Mouse (Mus musculus) CH12.LX (cell line): Measurements from ENCODE around the gene Wdr90. TPM values are rescaled to one million over a fixed set of nuclear protein-coding genes. Genes with fewer than 3 reads are reported as not detected.
A peak's percentile ranks its signal among the peaks of the same experiment; 100 is the strongest.

Experiments used
- DNase-seq: peaks from one replicate; pipeline ENCODE4 v3.0.0-alpha.2; 2013; ENCODE audit errors: extremely low read depth
- H3K27ac ChIP-seq: 2 replicates; pipeline ENCODE4 v1.5.1; 2012; ENCODE audit warnings: low read depth, mild to moderate bottlenecking, control low read depth, moderate library complexity; ENCODE audit not compliant: insufficient read depth
- H3K27me3 ChIP-seq: replicated peaks from 2 replicates; pipeline ENCODE3; 2012; ENCODE audit warnings: inconsistent platforms
- H3K36me3 ChIP-seq, 2 experiments: replicated peaks in 1 of 2; 2 replicates each; pipeline versions ENCODE3 to v1.6.1; 2012; ENCODE audit warnings: inconsistent platforms in 1 of 2, low read length in 1 of 2, mild to moderate bottlenecking in 1 of 2, mixed read lengths in 1 of 2, moderate library complexity in 1 of 2; ENCODE audit not compliant: control insufficient read depth in 1 of 2, insufficient read depth in 1 of 2
- H3K4me1 ChIP-seq, 2 experiments: 2 replicates each; pipeline ENCODE4 v1.6.1; 2012; ENCODE audit warnings: inconsistent platforms in 1 of 2, moderate library complexity in 1 of 2; ENCODE audit not compliant: insufficient read depth in 2 of 2, control insufficient read depth in 1 of 2
- H3K4me2 ChIP-seq: 2 replicates; pipeline ENCODE4 v1.6.1; 2012; ENCODE audit warnings: low read depth, mild to moderate bottlenecking, control low read depth; ENCODE audit not compliant: poor library complexity, insufficient read depth, severe bottlenecking
- H3K4me3 ChIP-seq, 3 experiments: fragments of 150-350 bp in 1 of 3; sonication (generic) in 1 of 3; replicated peaks in 1 of 3; 2 replicates each; pipeline versions ENCODE3 to v1.5.1; 2011 to 2012; ENCODE audit warnings: low read depth in 2 of 3, low read length in 2 of 3, mild to moderate bottlenecking in 2 of 3, moderate library complexity in 2 of 3, control low read depth in 1 of 3, improper control_type of control experiment in 1 of 3, inconsistent platforms in 1 of 3, mixed read lengths in 1 of 3; ENCODE audit not compliant: poor library complexity in 1 of 3
- H3K79me2 ChIP-seq: replicated peaks from 2 replicates; pipeline ENCODE4 v1.6.1; 2012; ENCODE audit warnings: mild to moderate bottlenecking, moderate library complexity; ENCODE audit not compliant: control insufficient read depth, poor library complexity, insufficient read depth, severe bottlenecking; ENCODE audit errors: extremely low read depth
- H3K9ac ChIP-seq: 2 replicates; pipeline ENCODE4 v1.6.1; 2012; ENCODE audit warnings: low read depth, mild to moderate bottlenecking, control low read depth, moderate library complexity; ENCODE audit not compliant: insufficient read depth
- H3K9me3 ChIP-seq: replicated peaks from 2 replicates; pipeline ENCODE3; 2012; ENCODE audit warnings: low read length, inconsistent platforms, mixed read lengths
- CHD2 ChIP-seq: IDR thresholded peaks from 2 replicates; pipeline ENCODE4 v1.6.1; 2011; ENCODE audit warnings: low read length, improper control_type of control experiment
- CTCF ChIP-seq, 2 experiments: IDR thresholded peaks in 1 of 2; conservative IDR thresholded peaks in 1 of 2; 2 replicates each; pipeline ENCODE4 v1.5.1; 2011 to 2012; ENCODE audit warnings: low read depth in 2 of 2, low read length in 2 of 2, improper control_type of control experiment in 1 of 2, inconsistent platforms in 1 of 2, mild to moderate bottlenecking in 1 of 2, moderate library complexity in 1 of 2
- GABPA ChIP-seq: IDR thresholded peaks from 2 replicates; pipeline ENCODE4 v1.6.1; 2012; ENCODE audit warnings: low read depth, low read length, improper control_type of control experiment, inconsistent platforms; ENCODE audit not compliant: insufficient replicate concordance
- HCFC1 ChIP-seq: IDR thresholded peaks from 2 replicates; pipeline ENCODE4 v1.6.1; 2012; ENCODE audit warnings: low read depth, mild to moderate bottlenecking, inconsistent platforms, low read length, improper control_type of control experiment
- JUND ChIP-seq: conservative IDR thresholded peaks from 2 replicates; pipeline ENCODE4 v1.6.1; 2011; ENCODE audit warnings: low read depth, low read length, improper control_type of control experiment
- MAX ChIP-seq: IDR thresholded peaks from 2 replicates; pipeline ENCODE4 v1.6.1; 2011; ENCODE audit warnings: low read length, improper control_type of control experiment
- MAZ ChIP-seq: IDR thresholded peaks from 2 replicates; pipeline ENCODE4 v1.6.1; 2012; ENCODE audit warnings: low read depth, mild to moderate bottlenecking, inconsistent platforms, low read length, improper control_type of control experiment, moderate library complexity
- MEF2A ChIP-seq: IDR thresholded peaks from 2 replicates; pipeline ENCODE4 v1.6.1; 2014; ENCODE audit warnings: low read depth, mild to moderate bottlenecking, inconsistent platforms, low read length, improper control_type of control experiment, borderline replicate concordance
- MYC ChIP-seq: IDR thresholded peaks from 2 replicates; pipeline ENCODE4 v1.6.1; 2011; ENCODE audit warnings: low read depth, mild to moderate bottlenecking, improper control_type of control experiment, low read length
- NRF1 ChIP-seq: IDR thresholded peaks from 2 replicates; pipeline ENCODE4 v1.6.1; 2014; ENCODE audit warnings: low read depth, mild to moderate bottlenecking, inconsistent platforms, low read length, improper control_type of control experiment, moderate library complexity
- PAX5 ChIP-seq: IDR thresholded peaks from 2 replicates; pipeline ENCODE4 v1.6.1; 2012; ENCODE audit warnings: low read length, inconsistent platforms, mixed read lengths
- RCOR1 ChIP-seq: conservative IDR thresholded peaks from 2 replicates; pipeline ENCODE4 v1.6.1; 2012; ENCODE audit warnings: low read depth, mild to moderate bottlenecking, inconsistent platforms, low read length, improper control_type of control experiment
- TBP ChIP-seq: conservative IDR thresholded peaks from 2 replicates; pipeline ENCODE4 v1.6.1; 2011; ENCODE audit warnings: low read depth, low read length, improper control_type of control experiment
- TCF12 ChIP-seq: IDR thresholded peaks from 2 replicates; pipeline ENCODE4 v1.6.1; 2014; ENCODE audit warnings: low read depth, mild to moderate bottlenecking, inconsistent platforms, low read length, improper control_type of control experiment
- UBTF ChIP-seq: IDR thresholded peaks from 2 replicates; pipeline ENCODE4 v1.6.1; 2012; ENCODE audit warnings: low read depth, mild to moderate bottlenecking, inconsistent platforms, low read length, improper control_type of control experiment, moderate library complexity
- USF2 ChIP-seq: conservative IDR thresholded peaks from 2 replicates; pipeline ENCODE4 v1.6.1; 2011; ENCODE audit warnings: low read depth, low read length, improper control_type of control experiment
- ZC3H11A ChIP-seq: IDR thresholded peaks from 2 replicates; pipeline ENCODE4 v1.6.1; 2012; ENCODE audit warnings: low read depth, mild to moderate bottlenecking, inconsistent platforms, low read length, improper control_type of control experiment
- ZMIZ1 ChIP-seq: IDR thresholded peaks from 2 replicates; pipeline ENCODE4 v1.6.1; 2012; ENCODE audit warnings: low read depth, mild to moderate bottlenecking, inconsistent platforms, low read length, improper control_type of control experiment
- dilution Hi-C: fragments of 300-500 bp; cut with MboI; formaldehyde crosslinking; loops from 2 replicates; pipeline ENCODE4 v1.14.3; 2020; ENCODE audit warnings: low sequenced_read_pairs; ENCODE audit not compliant: extremely low pct_unique_long_range_greater_than_20kb, extremely low pct_ligation_motif_present
- in situ Hi-C: fragments of 300-500 bp; cut with MboI; formaldehyde crosslinking; loops from 3 replicates; pipeline ENCODE4 v1.14.3; 2019; ENCODE audit warnings: low sequenced_read_pairs, low pct_ligation_motif_present, low pct_unique_long_range_greater_than_20kb, mixed read lengths
- polyA plus RNA-seq: library from polyadenylated mRNA; unstranded; fragments of >175 nt; gene quantifications from 2 replicates; pipeline ENCODE4 v1.2.1, GENCODE M21; 2012; ENCODE audit warnings: low read depth; ENCODE audit not compliant: insufficient read length
- total RNA-seq, 2 experiments: library from RNA; depleted of rRNA; stranded (reverse); fragments of 300-350 nt in 1 of 2; fragments of >200 nt in 1 of 2; gene quantifications; 2 replicates each; pipeline ENCODE4 v1.2.3; 2012 to 2014

The Wdr90 gene
- total and polyA plus RNA-seq, 3 experiments, result 16.0 to 38.0 (median 23.8) TPM

GRCm38 (mm10) chr17:25900193-25900592 lies 38.9 kb upstream of the Wdr90 start:
- H3K27ac ChIP-seq, result no peak overlapping the region
- no peak overlapping the region for H3K4me3 ChIP-seq
- in situ Hi-C loops (no loop called here), dilution Hi-C loops (no loop called here)
- peaks cover 3% of the 10 kb centered on the region for H3K79me2 ChIP-seq
- no peak for TF ChIP-seq NRF1
- TF ChIP-seq CTCF (conservative IDR thresholded peaks at IDR 0.05 in 1 of 2, IDR thresholded peaks at IDR 0.05 in 1 of 2; ENCODE audit: low read depth in 2 of 2, low read length in 2 of 2), result 0 out of 4 replicates have a peak, but pooled peaks of 1 of the 2 experiments have one; percentile 13
- peaks cover 12 to 46% of the 10 kb centered on the region in 2 experiments; a peak in 3 of 4 replicates for H3K4me1 ChIP-seq
- H3K4me2 ChIP-seq, result no peak overlapping the region
- H3K9me3 ChIP-seq, result peaks cover 5% of the 10 kb centered on the region
- H3K36me3 ChIP-seq, result peaks cover 4 to 42% of the 10 kb centered on the region in 2 experiments
- no peak overlapping the region for H3K9ac ChIP-seq
- DNase-seq, result no peak
- no peaks in the 10 kb centered on the region for H3K27me3 ChIP-seq

GRCm38 (mm10) chr17:25895891-25896290 lies 34.6 kb upstream of the Wdr90 start:
- peaks cover 6 to 35% of the 10 kb centered on the region in 2 experiments; a peak in 3 of 4 replicates for H3K4me1 ChIP-seq
- in situ Hi-C loops (no loop called here), dilution Hi-C loops (no loop called here)
- no peaks in the 10 kb centered on the region for H3K27me3 ChIP-seq
- no peak overlapping the region for H3K9ac ChIP-seq
- no peak overlapping the region for H3K27ac ChIP-seq
- peaks cover 3 to 44% of the 10 kb centered on the region in 2 experiments for H3K36me3 ChIP-seq
- TF ChIP-seq TCF12, result no peak
- TF ChIP-seq HCFC1, result no peak
- no peak for TF ChIP-seq TBP
- no peak for TF ChIP-seq MYC
- no peak for TF ChIP-seq RCOR1
- TF ChIP-seq PAX5, result no peak
- no peak for TF ChIP-seq CHD2
- no peak for TF ChIP-seq MAX
- no peak for TF ChIP-seq MEF2A
- no peak for TF ChIP-seq ZC3H11A
- no peak for TF ChIP-seq USF2
- TF ChIP-seq MAZ, result no peak
- TF ChIP-seq UBTF, result no peak
- no peak for TF ChIP-seq JUND
- TF ChIP-seq GABPA, result no peak
- TF ChIP-seq ZMIZ1, result no peak
- no peak for DNase-seq
- no peak overlapping the region for H3K4me3 ChIP-seq
- peaks cover 8% of the 10 kb centered on the region for H3K79me2 ChIP-seq
- peaks cover 5% of the 10 kb centered on the region for H3K9me3 ChIP-seq
- H3K4me2 ChIP-seq, result no peak overlapping the region
